Mouse (Mus musculus) lung, adult 2 months (tissue): ENCODE results near the gene Psd.

Experiments
- CTCF ChIP-seq: fragments of 200-500 bp; IDR thresholded peaks from 2 replicates; pipeline ENCODE4 v1.5.1; 2011; ENCODE audit warnings: mild to moderate bottlenecking, low read length, control low read depth; ENCODE audit not compliant: insufficient read depth
- POLR2A ChIP-seq: fragments of 200-500 bp; IDR thresholded peaks from 2 replicates; pipeline ENCODE4 v1.6.1; 2011; ENCODE audit warnings: low read depth, mild to moderate bottlenecking, control low read depth, low read length, borderline replicate concordance; ENCODE audit errors: extremely low read depth

DNA sequence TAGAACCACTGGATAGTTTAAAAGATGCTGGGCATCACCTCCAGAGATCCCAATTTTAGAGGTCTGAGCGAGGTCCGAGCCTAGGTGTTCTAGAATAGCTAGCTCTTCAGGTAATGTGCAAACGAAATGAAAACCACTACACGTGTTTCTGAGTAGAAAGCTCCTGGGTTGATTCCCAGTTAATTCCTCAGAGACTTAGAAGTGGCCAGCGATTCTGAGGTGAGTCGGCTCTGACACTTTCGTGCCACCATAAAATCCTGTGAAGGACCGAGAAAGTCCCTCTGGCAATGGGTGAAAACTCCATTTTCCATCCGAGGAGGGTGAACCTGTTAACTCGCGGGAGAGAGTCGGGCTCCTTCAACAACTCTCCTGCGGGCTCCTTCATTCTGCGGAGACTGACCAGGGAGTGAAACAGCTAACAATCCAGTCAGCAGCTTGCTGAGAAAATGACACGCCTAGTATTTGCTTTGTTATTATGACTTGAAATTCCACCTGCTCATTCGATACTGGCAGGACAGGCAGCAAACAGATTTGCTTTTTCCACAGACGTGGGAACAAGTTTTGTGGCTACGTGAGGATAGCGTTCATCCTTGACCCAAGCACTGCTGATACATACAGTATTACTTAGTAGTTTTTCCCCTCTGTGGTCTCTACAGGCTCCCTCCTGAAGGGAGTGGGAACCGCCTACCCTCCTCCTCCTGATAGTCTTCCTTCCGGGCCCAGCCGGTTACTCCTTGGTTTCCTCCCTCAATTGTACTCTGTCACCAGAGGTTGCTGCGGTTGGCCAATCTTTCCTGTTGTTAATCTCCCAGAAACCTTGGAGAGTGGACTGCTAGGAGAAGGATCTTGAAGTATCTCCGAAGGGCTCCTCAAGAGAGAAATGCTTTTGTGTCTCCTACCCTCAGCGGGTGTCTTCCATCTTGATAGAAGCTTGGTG lies 30.7 kb upstream of the Psd start:
- TF ChIP-seq CTCF (no peak), POLR2A (no peak)
